Mouse (Mus musculus): ENCODE measurements around the gene Slc9a8.

DNA sequence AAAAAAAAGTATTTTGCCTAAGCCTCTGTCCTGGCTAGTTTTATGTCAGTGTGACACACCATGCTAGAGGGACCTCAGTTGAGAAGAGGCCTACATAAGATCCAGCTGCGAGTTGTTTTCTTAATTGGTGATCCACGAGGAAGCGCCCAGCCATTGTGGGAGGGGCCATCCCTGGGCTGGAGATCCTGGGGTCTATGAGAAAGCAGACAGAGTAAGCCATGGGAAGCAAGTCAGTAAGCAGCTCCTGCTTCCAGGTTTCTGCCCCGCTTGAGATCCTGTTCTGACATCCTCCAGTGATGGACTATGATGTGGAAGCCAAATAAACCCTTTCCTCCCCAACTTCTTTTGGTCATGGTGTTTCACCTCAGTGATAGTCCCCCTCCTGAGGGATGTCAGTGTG is 22.5 kb upstream of the Slc9a8 start:
- TF ChIP-seq CTCF (IDR thresholded peaks at IDR 0.05; ENCODE audit: borderline replicate concordance, control insufficient read depth, extremely low read depth, insufficient read depth, low read length, poor library complexity) (no peak), POLR2A (IDR thresholded peaks at IDR 0.05; ENCODE audit: control insufficient read depth, extremely low read depth, insufficient read depth, low read length, poor library complexity) (no peak)
